Mouse (Mus musculus): ENCODE measurements around the gene Trim67. TPM values are rescaled to one million over a fixed set of nuclear protein-coding genes. Genes with fewer than 3 reads are reported as not detected.
"Not testable (repeated sequence)": the region's sequence is repeated elsewhere in the genome, so short reads cannot be mapped to it uniquely, and the experiment has no call there.

The Trim67 gene
- polyA plus RNA-seq, 1 experiment from 2014 or later, result 0.14 TPM

GRCm38 (mm10) chr8:124836907-124837306 is 44.0 kb downstream of the Trim67 start:
- peaks cover 45% of the 10 kb centered on the region for H3K36me3 ChIP-seq
- WGBS, result 73% methylated on average over 2 of the region's 2 CpGs
- no peak for ATAC-seq (ENCODE audit: insufficient number of reproducible peaks, low FRiP score, low TSS enrichment, low read depth)
- no peak overlapping the region for H3K4me2 ChIP-seq
- no peaks in the 10 kb centered on the region for H3K9me3 ChIP-seq
- H3K27ac ChIP-seq, result no peak overlapping the region
- H3K9ac ChIP-seq, result no peak overlapping the region
- H3K4me3 ChIP-seq, result no peak overlapping the region
- peaks cover 8% of the 10 kb centered on the region for H3K4me1 ChIP-seq
- no peaks in the 10 kb centered on the region for H3K27me3 ChIP-seq

GRCm38 (mm10) chr8:124837956-124838355 is 45.1 kb downstream of the Trim67 start:
- Histone ChIP-seq H3K36me3 (peaks cover 49% of the 10 kb centered on the region), H3K4me3 (no peak overlapping the region), H3K9me3 (no peaks in the 10 kb centered on the region), H3K27ac (no peak overlapping the region), H3K27me3 (no peaks in the 10 kb centered on the region), H3K4me2 (no peak overlapping the region), H3K4me1 (peaks cover 8% of the 10 kb centered on the region), H3K9ac (no peak overlapping the region)
- WGBS, result 81% methylated on average over 2 of the region's 2 CpGs
- no peak for ATAC-seq (ENCODE audit: insufficient number of reproducible peaks, low FRiP score, low TSS enrichment, low read depth)

- Histone ChIP-seq H3K9ac (no peak overlapping the region), H3K36me3 (peaks cover 49% of the 10 kb centered on the region), H3K4me1 (no peaks in the 10 kb centered on the region), H3K27me3 (no peaks in the 10 kb centered on the region), H3K27ac (no peak overlapping the region), H3K4me3 (no peak overlapping the region), H3K9me3 (no peaks in the 10 kb centered on the region), H3K4me2 (no peak overlapping the region)
- ATAC-seq (ENCODE audit: insufficient number of reproducible peaks, low FRiP score, low TSS enrichment, low read depth), result no peak
- WGBS, result 91% methylated on average over 10 of the region's 10 CpGs
Measured at GRCm38 (mm10) chr8:124839371-124839770, 46.5 kb downstream of the Trim67 start.

- ATAC-seq (ENCODE audit: insufficient number of reproducible peaks, low FRiP score, low TSS enrichment, low read depth), result no peak
- Histone ChIP-seq H3K4me2 (no peak overlapping the region), H3K9me3 (no peaks in the 10 kb centered on the region), H3K36me3 (peaks cover 49% of the 10 kb centered on the region), H3K9ac (no peak overlapping the region), H3K27me3 (no peaks in the 10 kb centered on the region), H3K4me3 (no peak overlapping the region), H3K4me1 (no peaks in the 10 kb centered on the region), H3K27ac (no peak overlapping the region)
- WGBS, result 94% methylated on average over 7 of the region's 7 CpGs
Measured at GRCm38 (mm10) chr8:124840900-124841299, 48.0 kb downstream of the Trim67 start.

GRCm38 (mm10) chr8:124841775-124842174 is 48.9 kb downstream of the Trim67 start:
- Histone ChIP-seq H3K4me1 (no peaks in the 10 kb centered on the region), H3K4me2 (no peak overlapping the region), H3K27ac (no peak overlapping the region), H3K9me3 (no peaks in the 10 kb centered on the region), H3K4me3 (no peak overlapping the region), H3K9ac (no peak overlapping the region), H3K27me3 (no peaks in the 10 kb centered on the region), H3K36me3 (peaks cover 49% of the 10 kb centered on the region)
- 90% methylated on average over 10 of the region's 10 CpGs for WGBS
- ATAC-seq (ENCODE audit: insufficient number of reproducible peaks, low FRiP score, low TSS enrichment, low read depth), result no peak

GRCm38 (mm10) chr8:124842929-124843328 is 50.0 kb downstream of the Trim67 start:
- H3K4me1 ChIP-seq; H3K27ac ChIP-seq; H3K9me3 ChIP-seq; ATAC-seq (ENCODE audit: insufficient number of reproducible peaks, low FRiP score, low TSS enrichment, low read depth); H3K4me2 ChIP-seq; H3K4me3 ChIP-seq; H3K9ac ChIP-seq; H3K27me3 ChIP-seq: not testable (repeated sequence)
- 62% methylated on average over 1 of the region's 1 CpGs for WGBS
- H3K36me3 ChIP-seq, result peaks cover 43% of the 10 kb centered on the region

- Histone ChIP-seq H3K9ac (no peak overlapping the region), H3K4me1 (no peaks in the 10 kb centered on the region), H3K36me3 (peaks cover 21% of the 10 kb centered on the region), H3K27me3 (no peaks in the 10 kb centered on the region), H3K9me3 (no peaks in the 10 kb centered on the region), H3K4me3 (no peak overlapping the region), H3K27ac (no peak overlapping the region), H3K4me2 (no peak overlapping the region)
- no peak for ATAC-seq (ENCODE audit: insufficient number of reproducible peaks, low FRiP score, low TSS enrichment, low read depth)
- WGBS, result 64% methylated on average over 3 of the region's 3 CpGs
Measured at GRCm38 (mm10) chr8:124845131-124845530, 52.2 kb downstream of the Trim67 start.

- H3K4me3 ChIP-seq, result no peak overlapping the region
- H3K27me3 ChIP-seq, result no peaks in the 10 kb centered on the region
- peaks cover 16% of the 10 kb centered on the region for H3K36me3 ChIP-seq
- no peaks in the 10 kb centered on the region for H3K4me1 ChIP-seq
- no peak overlapping the region for H3K9ac ChIP-seq
- no peak for ATAC-seq (ENCODE audit: insufficient number of reproducible peaks, low FRiP score, low TSS enrichment, low read depth)
- H3K27ac ChIP-seq, result no peak overlapping the region
- WGBS, result 68% methylated on average over 5 of the region's 5 CpGs
- H3K9me3 ChIP-seq, result no peaks in the 10 kb centered on the region
- no peak overlapping the region for H3K4me2 ChIP-seq
Measured at GRCm38 (mm10) chr8:124845573-124845972, 52.7 kb downstream of the Trim67 start.

- Histone ChIP-seq H3K36me3 (peaks cover 61% of the 10 kb centered on the region), H3K27me3 (no peaks in the 10 kb centered on the region), H3K9me3 (no peaks in the 10 kb centered on the region; the same call in 1 of the 2 replicates), H3K4me3 (no peak overlapping the region), H3K4me1 (no peaks in the 10 kb centered on the region), H3K4me2 (no peak overlapping the region), H3K9ac (no peak overlapping the region), H3K27ac (no peak overlapping the region)
- 98% methylated on average over 1 of the region's 1 CpGs for WGBS
- no peak for ATAC-seq (ENCODE audit: insufficient number of reproducible peaks, low FRiP score, low TSS enrichment, low read depth)
Measured at GRCm38 (mm10) chr8:124853511-124853910, 60.6 kb downstream of the Trim67 start.

GRCm38 (mm10) chr8:124859466-124859865 is 66.6 kb downstream of the Trim67 start:
- Histone ChIP-seq H3K36me3 (peaks cover 64% of the 10 kb centered on the region), H3K9me3 (no peaks in the 10 kb centered on the region), H3K4me2 (no peak overlapping the region), H3K9ac (no peak overlapping the region), H3K4me1 (peaks cover 12% of the 10 kb centered on the region), H3K27ac (no peak overlapping the region), H3K27me3 (no peaks in the 10 kb centered on the region), H3K4me3 (no peak overlapping the region)
- ATAC-seq (ENCODE audit: insufficient number of reproducible peaks, low FRiP score, low TSS enrichment, low read depth), result no peak

GRCm38 (mm10) chr8:124860188-124860587 is 67.3 kb downstream of the Trim67 start:
- H3K9ac ChIP-seq, result no peak overlapping the region
- WGBS, result 94% methylated on average over 3 of the region's 3 CpGs
- H3K27ac ChIP-seq, result no peak overlapping the region
- H3K27me3 ChIP-seq, result no peaks in the 10 kb centered on the region
- H3K4me1 ChIP-seq, result peaks cover 12% of the 10 kb centered on the region
- H3K4me3 ChIP-seq, result no peak overlapping the region
- no peak for ATAC-seq (ENCODE audit: insufficient number of reproducible peaks, low FRiP score, low TSS enrichment, low read depth)
- H3K4me2 ChIP-seq, result no peak overlapping the region
- H3K9me3 ChIP-seq, result no peaks in the 10 kb centered on the region
- H3K36me3 ChIP-seq, result peaks cover 56% of the 10 kb centered on the region

- WGBS, result 2% methylated on average over 54 of the region's 55 CpGs
- peak; percentile 92 for ATAC-seq (ENCODE audit: insufficient number of reproducible peaks, low FRiP score, low TSS enrichment, low read depth)
Measured at GRCm38 (mm10) chr8:124862321-124863162, 69.7 kb downstream of the Trim67 start, which contains the start of the genes Gnpat and 2810004N23Rik. TSS of gene Gnpat (plus strand) at chr8:124863033. TSS of gene 2810004N23Rik (minus strand) at chr8:124863120.

More at GRCm38 (mm10) chr8:124862321-124863162, 69.7 kb downstream of the Trim67 start, which contains the start of the genes Gnpat and 2810004N23Rik:
- H3K4me1 ChIP-seq, result peaks cover 15% of the 10 kb centered on the region
- peak within 1 kb of the TSS; percentile 65 for H3K4me2 ChIP-seq
- peak within 1 kb of the TSS; percentile 98 for H3K4me3 ChIP-seq
- H3K9me3 ChIP-seq, result no peaks in the 10 kb centered on the region
- H3K9ac ChIP-seq, result peak within 1 kb of the TSS; percentile 98
- H3K27ac ChIP-seq, result peak within 1 kb of the TSS; percentile 95
- no peaks in the 10 kb centered on the region for H3K27me3 ChIP-seq
- peaks cover 37% of the 10 kb centered on the region for H3K36me3 ChIP-seq
